Mouse (Mus musculus) right cerebral cortex, adult 2 months (tissue): ENCODE measurements at regions not wholly inside any gene's neighbourhood (a gene's known extent, or its start where the extent isn't known, plus 50 kb on each side); places are given as distances from the start of the nearest gene placed in this dataset.
"Not testable (repeated sequence)": the region's sequence is repeated elsewhere in the genome, so short reads cannot be mapped to it uniquely, and the experiment has no call there.

Source experiments
- DNase-seq, 2 experiments: peaks; one replicate each; pipeline ENCODE4 v3.0.0; 2021 to 2022; ENCODE audit warnings: low spot score in 2 of 2

- DNase-seq, result no peak
Measured at GRCm38 (mm10) chr1:35200656-35201055, 350.9 kb downstream of the Plekhb2 start.

- DNase-seq, result peak; percentile 12 to 15
Measured at GRCm38 (mm10) chr1:35201083-35201879, 351.5 kb downstream of the Plekhb2 start.

GRCm38 (mm10) chr1:35201880-35202220 lies 352.1 kb downstream of the Plekhb2 start:
- DNase-seq, result peak in 1 of 2 experiments; percentile 7

GRCm38 (mm10) chr1:35202551-35202950 lies 352.8 kb downstream of the Plekhb2 start:
- peak; percentile 74 to 81 for DNase-seq

GRCm38 (mm10) chr1:35206834-35207529 lies 357.2 kb downstream of the Plekhb2 start:
- DNase-seq, result no peak

GRCm38 (mm10) chr1:35212111-35212891 lies 362.5 kb downstream of the Plekhb2 start:
- no peak for DNase-seq

- no peak for DNase-seq
Measured at GRCm38 (mm10) chr1:35213875-35214274, 364.1 kb downstream of the Plekhb2 start.

- no peak for DNase-seq
Measured at GRCm38 (mm10) chr1:35216411-35216810, 366.6 kb downstream of the Plekhb2 start.

GRCm38 (mm10) chr1:35220215-35220614 lies 370.4 kb downstream of the Plekhb2 start:
- not testable (repeated sequence) for DNase-seq

GRCm38 (mm10) chr1:35220751-35221150 lies 371.0 kb downstream of the Plekhb2 start:
- DNase-seq, result no peak

GRCm38 (mm10) chr1:35232592-35232991 lies 382.8 kb downstream of the Plekhb2 start:
- no peak for DNase-seq

GRCm38 (mm10) chr1:35238139-35238538 lies 388.4 kb downstream of the Plekhb2 start:
- no peak for DNase-seq

GRCm38 (mm10) chr1:35242849-35243248 lies 393.1 kb downstream of the Plekhb2 start:
- no peak for DNase-seq

GRCm38 (mm10) chr1:35243339-35243738 lies 393.6 kb downstream of the Plekhb2 start:
- DNase-seq, result no peak

GRCm38 (mm10) chr1:35265125-35265524 lies 415.3 kb downstream of the Plekhb2 start:
- no peak for DNase-seq

- DNase-seq, result peak; percentile 19 to 24
Measured at GRCm38 (mm10) chr1:35266626-35267025, 416.9 kb downstream of the Plekhb2 start.

- no peak for DNase-seq
Measured at GRCm38 (mm10) chr1:35267883-35268282, 418.1 kb downstream of the Plekhb2 start.

GRCm38 (mm10) chr1:35274978-35275377 lies 425.2 kb downstream of the Plekhb2 start:
- no peak for DNase-seq
